Mouse (Mus musculus) forebrain, embryonic 14.5 days (tissue): Measurements from ENCODE around the gene Ifnar1. TPM values are rescaled to one million over a fixed set of nuclear protein-coding genes. Genes with fewer than 3 reads are reported as not detected.

Source experiments
- ATAC-seq: fragments of 200-750 bp; cut with Nextera tagmentation; 2 replicates; pipeline ENCODE4 v1.8.0; 2017; ENCODE audit warnings: mild to moderate bottlenecking, moderate library complexity
- DNase-seq: peaks from one replicate; pipeline ENCODE4 v3.0.0-alpha.2; 2015; ENCODE audit warnings: low spot score
- H3K27ac ChIP-seq: fragments of 300-500 bp; sonication (generic); 2 replicates; pipeline ENCODE4 v1.5.1; 2014; ENCODE audit warnings: low read depth, mild to moderate bottlenecking, control low read depth, low read length, moderate library complexity
- H3K27me3 ChIP-seq: fragments of 300-500 bp; sonication (generic); replicated peaks from 2 replicates; pipeline ENCODE4 v1.6.1; 2014; ENCODE audit warnings: low read length, control low read depth, mixed read lengths; ENCODE audit not compliant: control insufficient read depth, insufficient read depth
- H3K36me3 ChIP-seq: fragments of 300-500 bp; sonication (generic); 2 replicates; pipeline ENCODE4 v1.6.1; 2014; ENCODE audit warnings: low read length, control low read depth; ENCODE audit not compliant: control insufficient read depth, insufficient read depth
- H3K4me1 ChIP-seq: fragments of 300-500 bp; sonication (generic); 2 replicates; pipeline ENCODE4 v1.6.1; 2014; ENCODE audit warnings: antibody characterized with exemption, low read length, control low read depth; ENCODE audit not compliant: control insufficient read depth, insufficient read depth
- H3K4me2 ChIP-seq: fragments of 300-500 bp; sonication (generic); 2 replicates; pipeline ENCODE4 v1.6.1; 2014; ENCODE audit warnings: mild to moderate bottlenecking, control low read depth, low read length
- H3K4me3 ChIP-seq: fragments of 300-500 bp; sonication (generic); 2 replicates; pipeline ENCODE4 v1.5.1; 2014; ENCODE audit warnings: low read depth, low read length, control low read depth
- H3K9ac ChIP-seq: fragments of 300-500 bp; sonication (generic); 2 replicates; pipeline ENCODE4 v1.6.1; 2014; ENCODE audit warnings: mild to moderate bottlenecking, low read length, control low read depth, moderate library complexity
- H3K9me3 ChIP-seq: fragments of 300-500 bp; sonication (generic); replicated peaks from 2 replicates; pipeline ENCODE4 v1.6.1; 2016; ENCODE audit warnings: low read length, control low read depth, mixed read lengths; ENCODE audit not compliant: control insufficient read depth
- WGBS: fragments of 180-500 bp; shearing (Covaris S2); extraction: QIAGEN DNeasy Blood & Tissue Kit; methylation state at CpG from one replicate; pipeline ENCODE4 v1.1.7; 2014; 5-methylcytosine and 5-hydroxymethylcytosine counted together
- polyA plus RNA-seq: library from polyadenylated mRNA; unstranded; fragments of >200 nt; fragmentation: Nextera tagmentation; extraction: Ambion mirVana; gene quantifications from 2 replicates; pipeline ENCODE4 v1.2.1, GENCODE M21; 2014

Ifnar1 gene
- polyA plus RNA-seq, 1 experiment from 2014 or later = 40.4 TPM

DNA sequence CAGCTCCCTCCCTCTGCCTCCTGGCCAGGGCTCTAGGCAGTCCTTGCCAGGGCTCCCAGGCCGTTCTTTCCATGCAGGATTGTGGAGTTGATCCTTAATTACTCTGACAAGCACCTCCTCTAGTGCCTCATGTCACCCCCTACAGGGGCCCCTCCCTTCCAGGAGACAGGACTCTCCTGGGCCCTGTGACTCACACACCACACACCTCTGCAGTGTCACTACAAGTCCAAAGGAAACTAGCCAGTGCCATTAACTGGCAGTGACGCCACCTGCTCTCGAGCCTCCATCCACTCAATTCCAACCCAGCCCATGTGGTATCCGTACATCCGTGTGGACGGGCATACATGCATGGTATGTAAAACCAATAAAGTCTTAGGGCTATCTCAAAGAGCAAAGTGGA lies 49.9 kb downstream of the Ifnar1 start:
- no peak overlapping the region for H3K4me2 ChIP-seq
- H3K4me1 ChIP-seq = no peaks in the 10 kb centered on the region
- ATAC-seq (no peak), DNase-seq (no peak)
- no peak overlapping the region for H3K9ac ChIP-seq
- no peaks in the 10 kb centered on the region for H3K9me3 ChIP-seq
- no peak overlapping the region for H3K27ac ChIP-seq
- 82% methylated on average over 6 of the region's 6 CpGs for WGBS
- no peak overlapping the region for H3K4me3 ChIP-seq
- H3K36me3 ChIP-seq = no peaks in the 10 kb centered on the region
- no peaks in the 10 kb centered on the region for H3K27me3 ChIP-seq

GRCm38 (mm10) chr16:91536372-91536771 lies 51.3 kb downstream of the Ifnar1 start:
- Histone ChIP-seq H3K4me2 (no peak overlapping the region), H3K9ac (no peak overlapping the region), H3K4me1 (no peaks in the 10 kb centered on the region), H3K9me3 (no peaks in the 10 kb centered on the region), H3K36me3 (no peaks in the 10 kb centered on the region), H3K27ac (no peak overlapping the region), H3K4me3 (no peak overlapping the region), H3K27me3 (no peaks in the 10 kb centered on the region)
- ATAC-seq (no peak), DNase-seq (no peak)
- 95% methylated on average over 6 of the region's 6 CpGs for WGBS

DNA sequence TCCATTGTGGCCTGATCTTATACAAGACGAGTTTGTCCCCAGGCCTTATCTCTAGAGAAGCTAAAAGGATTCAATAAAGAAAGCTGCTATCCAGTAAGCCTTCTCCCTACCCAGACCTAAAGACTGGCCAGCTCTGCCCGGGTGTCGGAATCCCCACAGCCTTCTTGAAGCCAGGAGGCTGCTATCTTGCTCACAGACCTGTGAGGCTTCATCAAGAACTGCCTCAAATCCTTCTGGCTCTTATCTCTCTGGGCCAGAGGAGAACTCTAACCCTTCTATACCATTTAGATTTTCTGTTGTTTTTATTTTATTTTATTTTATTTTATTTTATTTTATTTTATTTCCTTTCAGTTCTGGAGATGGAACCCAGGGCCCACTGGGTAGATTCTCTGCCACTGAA lies 52.0 kb downstream of the Ifnar1 start:
- DNase-seq (no peak), ATAC-seq (no peak)
- no peak overlapping the region for H3K4me3 ChIP-seq
- no peaks in the 10 kb centered on the region for H3K4me1 ChIP-seq
- no peaks in the 10 kb centered on the region for H3K27me3 ChIP-seq
- no peak overlapping the region for H3K27ac ChIP-seq
- H3K9ac ChIP-seq = no peak overlapping the region
- WGBS = 78% methylated on average over 3 of the region's 3 CpGs
- no peak overlapping the region for H3K4me2 ChIP-seq
- no peaks in the 10 kb centered on the region for H3K36me3 ChIP-seq
- no peaks in the 10 kb centered on the region for H3K9me3 ChIP-seq

- no peak for DNase-seq
- ATAC-seq = no peak
- 80% methylated on average over 6 of the region's 6 CpGs for WGBS
Observed at GRCm38 (mm10) chr16:91538051-91538450, 53.0 kb downstream of the Ifnar1 start.

DNA sequence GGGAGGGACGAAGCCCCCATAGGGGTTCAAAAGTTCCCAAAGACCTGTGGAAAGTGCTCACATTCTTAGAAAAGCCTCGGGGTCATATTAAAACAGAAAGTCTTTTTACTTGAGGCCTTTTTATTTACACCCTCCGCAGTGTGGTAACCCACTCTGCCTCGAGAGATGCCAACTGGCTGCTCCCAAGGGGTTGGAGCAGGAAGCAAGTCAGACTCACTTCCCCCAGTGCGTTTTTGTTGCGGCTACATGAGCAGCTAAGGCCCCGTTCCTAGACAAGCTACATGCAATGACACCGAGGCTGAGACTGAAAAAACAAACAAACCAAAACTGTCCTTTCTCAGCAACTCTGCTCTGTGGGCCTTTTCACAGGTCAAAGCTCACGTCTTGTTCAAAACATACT lies 53.5 kb downstream of the Ifnar1 start:
- Histone ChIP-seq H3K9ac (no peak overlapping the region), H3K9me3 (no peaks in the 10 kb centered on the region), H3K27me3 (no peaks in the 10 kb centered on the region), H3K4me3 (no peak overlapping the region), H3K4me2 (no peak overlapping the region), H3K4me1 (no peaks in the 10 kb centered on the region), H3K36me3 (no peaks in the 10 kb centered on the region), H3K27ac (no peak overlapping the region)
- ATAC-seq (no peak), DNase-seq (no peak)
- WGBS = 78% methylated on average over 9 of the region's 9 CpGs

More at GRCm38 (mm10) chr16:91538051-91538450, 53.0 kb downstream of the Ifnar1 start:
- Histone ChIP-seq H3K27me3 (no peaks in the 10 kb centered on the region), H3K4me3 (no peak overlapping the region), H3K27ac (no peak overlapping the region), H3K36me3 (no peaks in the 10 kb centered on the region), H3K9me3 (no peaks in the 10 kb centered on the region), H3K9ac (no peak overlapping the region), H3K4me1 (no peaks in the 10 kb centered on the region), H3K4me2 (no peak overlapping the region)

GRCm38 (mm10) chr16:91541573-91542081 lies 56.6 kb downstream of the Ifnar1 start:
- DNase-seq (peak; percentile 86), ATAC-seq (peak; percentile 85; the same call in 1 of the 2 replicates)
- no peaks in the 10 kb centered on the region for H3K36me3 ChIP-seq
- no peak overlapping the region for H3K4me3 ChIP-seq
- no peak overlapping the region for H3K27ac ChIP-seq
- H3K4me2 ChIP-seq = peak overlapping the region; percentile 39
- H3K9me3 ChIP-seq = no peaks in the 10 kb centered on the region
- WGBS = 33% methylated on average over 10 of the region's 10 CpGs
- H3K4me1 ChIP-seq = no peaks in the 10 kb centered on the region
- peak overlapping the region; percentile 22; the same call in 1 of the 2 replicates for H3K9ac ChIP-seq
- H3K27me3 ChIP-seq = no peaks in the 10 kb centered on the region

GRCm38 (mm10) chr16:91543619-91544018 lies 58.6 kb downstream of the Ifnar1 start:
- WGBS = 100% methylated on average over 1 of the region's 1 CpGs
- Histone ChIP-seq H3K27ac (no peak overlapping the region), H3K9me3 (no peaks in the 10 kb centered on the region), H3K4me1 (no peaks in the 10 kb centered on the region), H3K4me3 (no peak overlapping the region), H3K27me3 (no peaks in the 10 kb centered on the region), H3K9ac (no peak overlapping the region), H3K36me3 (no peaks in the 10 kb centered on the region), H3K4me2 (no peak overlapping the region)
- DNase-seq (no peak), ATAC-seq (no peak)

- H3K9me3 ChIP-seq = no peaks in the 10 kb centered on the region
- H3K36me3 ChIP-seq = no peaks in the 10 kb centered on the region
- DNase-seq (no peak), ATAC-seq (no peak)
- no peak overlapping the region for H3K4me2 ChIP-seq
- no peak overlapping the region for H3K4me3 ChIP-seq
- H3K4me1 ChIP-seq = peaks cover 3% of the 10 kb centered on the region; the same call in 1 of the 2 replicates
- no peak overlapping the region for H3K27ac ChIP-seq
- H3K9ac ChIP-seq = no peak overlapping the region
- 75% methylated on average over 10 of the region's 10 CpGs for WGBS
- no peaks in the 10 kb centered on the region for H3K27me3 ChIP-seq
Observed at GRCm38 (mm10) chr16:91545597-91546281, 60.7 kb downstream of the Ifnar1 start.

DNA sequence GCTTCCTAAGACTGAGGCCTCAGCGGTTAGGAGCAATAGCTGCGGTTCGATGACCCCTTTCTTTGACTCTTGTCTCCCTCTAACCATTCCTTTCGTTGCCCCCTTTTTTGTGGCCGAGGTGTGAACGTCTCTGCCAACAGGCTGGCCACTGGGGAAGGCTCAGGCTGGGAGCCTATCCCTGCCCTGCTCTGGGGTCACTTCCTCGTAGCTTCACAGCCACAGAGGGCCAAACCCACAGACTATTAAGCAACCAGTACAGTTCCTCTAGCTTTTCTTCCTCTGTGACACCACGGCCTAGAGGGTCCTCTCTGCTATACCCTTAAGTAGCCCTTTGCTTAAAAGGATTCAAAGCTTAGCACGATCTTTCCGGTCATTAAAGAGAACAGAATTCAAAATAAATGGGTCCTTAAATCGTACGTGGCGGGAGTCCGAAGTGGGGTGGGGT lies 61.4 kb downstream of the Ifnar1 start:
- Histone ChIP-seq H3K4me2 (peak overlapping the region; percentile 76), H3K27ac (0 out of 2 replicates have a peak overlapping the region, but pooled peaks have one; percentile 30), H3K4me3 (peak overlapping the region; percentile 84), H3K4me1 (peaks cover 3% of the 10 kb centered on the region; the same call in 1 of the 2 replicates), H3K9me3 (no peaks in the 10 kb centered on the region), H3K27me3 (no peaks in the 10 kb centered on the region), H3K9ac (peak overlapping the region; percentile 95), H3K36me3 (no peaks in the 10 kb centered on the region)
- WGBS = 16% methylated on average over 14 of the region's 14 CpGs
- no peak for DNase-seq
- peak; percentile 44; the same call in 1 of the 2 replicates for ATAC-seq
